Mouse (Mus musculus) ovary, postnatal 14 days (tissue): ENCODE measurements around the gene Rabep1.

Experiments used
- DNase-seq: peaks from one replicate; pipeline ENCODE4 v3.0.0; 2022; ENCODE audit warnings: low spot score

The Rabep1 gene

GRCm38 (mm10) chr11:70975193-70975592 is 130.6 kb downstream of the Rabep1 start:
- DNase-seq: no peak

- no peak for DNase-seq
These were observed 132.7 kb downstream of the Rabep1 start for GRCm38 (mm10) chr11:70977293-70977692.

GRCm38 (mm10) chr11:70980232-70980631 is 135.7 kb downstream of the Rabep1 start:
- DNase-seq: no peak

GRCm38 (mm10) chr11:70980751-70981510 is 136.4 kb downstream of the Rabep1 start:
- no peak for DNase-seq

GRCm38 (mm10) chr11:70982030-70982429 is 137.5 kb downstream of the Rabep1 start:
- no peak for DNase-seq

- DNase-seq: peak; percentile 94
These were observed 138.1 kb downstream of the Rabep1 start, which contains the start of gene C1qbp for GRCm38 (mm10) chr11:70982557-70983228. C1qbp (minus strand) TSS chr11:70983026.
